Mouse (Mus musculus): ENCODE data around the gene Tnrc6b.

GRCm38 (mm10) chr15:80744667-80745422 lies 33.7 kb downstream of the Tnrc6b start:
- TF ChIP-seq EP300 (IDR thresholded peaks at IDR 0.05; ENCODE audit: low read depth), result peak; percentile 91
- no peak for TF ChIP-seq CTCF (IDR thresholded peaks at IDR 0.05; ENCODE audit: low read depth)
